Mouse (Mus musculus) neutrophil, adult 59 days (primary cell): ENCODE results near the gene Itgb1bp1. TPM values are rescaled to one million over a fixed set of nuclear protein-coding genes. Genes with fewer than 3 reads are reported as not detected.

Experiments used
- total RNA-seq, 2 experiments: library from RNA; stranded (reverse); gene quantifications; 1 replicate in 1 of 2; 2 replicates in 1 of 2; pipeline ENCODE4 v1.2.4; 2023

Gene Itgb1bp1
- total RNA-seq = 10 to 100 TPM; 34.1 to 35.9 TPM

DNA sequence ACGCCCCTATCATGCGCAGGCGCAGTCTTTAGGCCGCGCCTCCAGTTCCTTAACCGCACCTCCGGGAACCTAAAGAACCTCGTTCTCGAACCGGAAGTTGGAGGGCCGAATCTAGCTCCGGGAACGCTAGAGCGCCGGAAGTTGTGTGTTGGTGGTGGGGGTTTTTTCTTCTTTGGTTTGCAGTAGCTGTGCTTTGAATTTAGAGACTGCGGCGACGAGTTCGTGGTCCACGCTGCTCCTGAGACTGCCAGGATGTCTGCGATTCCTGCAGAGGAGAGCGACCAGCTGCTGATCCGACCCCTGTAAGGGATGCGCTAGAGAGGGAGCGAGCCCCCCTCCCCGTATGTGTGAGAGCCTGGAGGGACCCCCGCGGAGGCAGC lies at the start of gene Itgb1bp1:
TSS of gene Itgb1bp1 (minus strand) at position 42 of the 380 bp plus-strand sequence.

DNA sequence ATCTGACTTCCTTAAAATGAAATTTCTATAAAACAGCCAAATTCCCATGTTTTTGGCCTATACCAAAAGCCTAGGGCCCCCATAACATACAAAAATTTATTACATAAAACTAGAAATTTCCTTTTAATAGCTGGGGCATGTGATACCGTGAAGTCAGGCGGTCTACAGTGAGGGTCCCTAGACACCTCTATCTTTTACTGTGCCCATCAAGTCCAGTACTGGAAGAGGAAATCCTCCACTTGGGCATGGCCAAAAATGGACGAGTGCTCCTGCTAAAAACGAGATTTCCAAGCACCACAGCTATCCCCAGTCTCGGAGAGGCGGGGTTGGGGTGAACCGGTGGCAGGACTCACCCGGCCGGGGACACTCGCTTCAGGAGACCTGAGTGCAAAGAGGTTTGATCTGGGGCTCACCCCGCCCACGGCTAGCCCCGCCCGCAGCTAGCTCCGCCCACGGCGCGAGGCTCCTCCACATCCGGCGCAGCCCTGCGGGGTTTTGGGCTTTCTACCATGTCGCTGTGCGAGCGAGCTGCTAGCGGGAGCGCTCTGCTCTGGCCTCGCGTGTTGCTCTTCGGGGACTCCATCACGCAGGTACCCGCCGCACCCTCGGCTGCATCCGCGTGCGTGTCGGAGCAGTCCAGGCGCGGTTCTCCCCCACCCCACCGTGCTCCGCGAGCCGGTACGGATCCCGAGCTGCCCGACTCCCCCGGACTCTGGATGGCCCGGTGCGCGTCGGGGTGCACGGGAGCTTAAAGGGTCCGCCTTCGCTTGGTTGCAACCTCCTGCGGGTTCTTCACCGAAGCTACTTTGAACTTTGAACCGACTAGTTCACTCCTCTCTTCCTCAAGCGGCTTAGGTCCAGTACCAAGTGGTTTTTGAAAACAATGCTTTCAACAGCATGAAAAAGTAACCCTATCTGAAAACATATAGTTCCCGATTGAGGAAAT lies 30.1 kb upstream of the Itgb1bp1 start, which contains the start of gene Iah1:
TSS of gene Iah1 (plus strand) at position 467 of the 946 bp plus-strand sequence.

DNA sequence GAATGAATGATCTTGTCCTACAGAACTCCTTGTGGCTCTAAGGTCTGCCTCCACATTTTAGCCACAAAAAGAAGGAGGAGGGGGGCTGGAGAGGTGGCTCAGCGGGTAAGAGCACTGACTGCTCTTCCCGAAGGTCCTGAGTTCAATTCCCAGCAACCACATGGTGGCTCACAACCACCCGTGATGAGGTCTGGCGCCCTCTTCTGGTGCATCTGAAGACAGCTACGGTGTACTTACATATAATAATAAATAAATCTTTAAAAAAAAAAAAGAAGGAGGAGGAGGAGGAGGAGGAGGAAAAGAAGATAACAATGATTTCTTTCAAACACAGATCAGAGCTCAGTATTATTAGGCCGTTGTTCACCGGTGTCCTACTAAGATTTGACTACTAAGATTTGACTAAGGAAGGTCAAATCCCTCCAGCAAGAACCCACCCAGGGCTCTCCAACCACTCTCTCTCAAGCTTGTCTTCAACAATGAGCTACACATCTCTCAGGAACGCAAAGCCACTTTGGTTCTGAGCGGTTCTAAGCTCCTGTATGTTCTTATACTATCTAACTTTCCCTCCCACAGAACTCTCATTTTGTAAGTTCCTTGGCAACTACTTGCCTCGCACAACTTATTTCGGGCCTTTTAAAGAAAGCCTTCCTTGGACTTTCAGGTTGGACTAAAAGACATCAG lies 1.2 kb downstream of the Itgb1bp1 start, which contains the start of gene Cpsf3:
TSS of gene Cpsf3 (plus strand) at position 631 of the 681 bp plus-strand sequence.

Other genes starting within 250 kb of the Itgb1bp1 start
- 10 to 100 TPM; 51.0 to 59.4 TPM for gene Cpsf3, start 893 bp downstream of the Itgb1bp1 start, total RNA-seq
- 10 to 100 TPM; 21.4 to 24.3 TPM for gene Iah1, start 30.1 kb upstream of the Itgb1bp1 start, total RNA-seq
- 10 to 100 TPM; 49.3 to 61.8 TPM for gene Adam17, start 87.3 kb upstream of the Itgb1bp1 start, total RNA-seq
- gene Ywhaq, start 131.4 kb upstream of the Itgb1bp1 start, total RNA-seq = 10 to 100 TPM; 74.9 to 80.4 TPM